Comparison of ENCODE assay signal across 12 mouse cellular contexts in genomic region chr17:87387068-87387467, GRCm38 (mm10). TPM values are rescaled to one million over a fixed set of nuclear protein-coding genes. Genes with fewer than 3 reads are reported as not detected.
DNase-seq lines count a peak whose midpoint lies in the region; ATAC-seq and TF ChIP-seq lines count a peak whose summit lies in the region.
"Had no signal": no experiment of that assay in that cellular context is flagged by ENCODE, and none has a peak within 500 bp of the region (broad histone marks: within the 10 kb centered on the region; RNA-seq: fewer than 3 reads in every experiment).

No protein-coding gene starts in this region.

- no peak for ATAC-seq in midbrain, postnatal 0 days (ENCODE audit: low FRiP score)
- ATAC-seq in midbrain, embryonic 11.5 days (ENCODE audit: low FRiP score): no peak
- ATAC-seq in neutrophil, adult 5-6 weeks (ENCODE audit: extremely low read depth, insufficient number of reproducible peaks, low FRiP score, poor library complexity, severe bottlenecking): peak; percentile 33; the same call in 1 of the 2 replicates
- ATAC-seq in cerebellum, adult (ENCODE audit: insufficient number of reproducible peaks, low FRiP score, low TSS enrichment): no peak

- WGBS in midbrain, postnatal 0 days: 21% methylated on average over 4 of the region's 5 CpGs
- 55% methylated on average over 4 of the region's 5 CpGs for WGBS in midbrain, embryonic 11.5 days

- no peaks in the 10 kb centered on the region for H3K27me3 ChIP-seq in midbrain, postnatal 0 days (ENCODE audit: insufficient read depth, low read length)
- no peaks in the 10 kb centered on the region for H3K27me3 ChIP-seq in midbrain, embryonic 11.5 days (ENCODE audit: control insufficient read depth, insufficient read depth, low read length)
- H3K27me3 ChIP-seq: liver, embryonic 15.5 days had no signal

- DNase-seq in cerebellum, postnatal 10 days: peak; percentile 55 to 73
- DNase-seq in cerebellum, adult 11 months: no peak
- DNase-seq in midbrain, postnatal 0 days (ENCODE audit: low spot score): peak; percentile 63
- no peak for DNase-seq in midbrain, embryonic 11.5 days (ENCODE audit: low spot score, missing footprints)
- DNase-seq in heart, postnatal 4 days: peak; percentile 73
- no peak for DNase-seq in thymus, postnatal 0 days (ENCODE audit: low spot score)

- H3K36me3 ChIP-seq in midbrain, postnatal 0 days (ENCODE audit: insufficient read depth, low read length): no peaks in the 10 kb centered on the region
- no peaks in the 10 kb centered on the region for H3K36me3 ChIP-seq in midbrain, embryonic 11.5 days (ENCODE audit: control insufficient read depth, insufficient read depth, low read length)
- H3K36me3 ChIP-seq: liver, embryonic 15.5 days had no signal

- H3K27ac ChIP-seq in midbrain, postnatal 0 days (ENCODE audit: low read depth, low read length): no peak overlapping the region
- no peak overlapping the region for H3K27ac ChIP-seq in midbrain, embryonic 11.5 days (ENCODE audit: low read depth, low read length)
- H3K27ac ChIP-seq: liver, embryonic 15.5 days had no signal

- H3K4me2 ChIP-seq in midbrain, postnatal 0 days (ENCODE audit: low read depth, low read length, poor library complexity, severe bottlenecking): no peak overlapping the region
- H3K4me2 ChIP-seq in midbrain, embryonic 11.5 days: no peak overlapping the region
- H3K4me2 ChIP-seq: liver, embryonic 15.5 days had no signal

- no peaks in the 10 kb centered on the region for H3K9me3 ChIP-seq in midbrain, postnatal 0 days (ENCODE audit: low read length)
- no peaks in the 10 kb centered on the region for H3K9me3 ChIP-seq in midbrain, embryonic 11.5 days (ENCODE audit: control insufficient read depth, low read length)
- H3K9me3 ChIP-seq: liver, embryonic 15.5 days had no signal

- TF ChIP-seq CTCF in midbrain, postnatal 0 days (IDR thresholded peaks at IDR 0.05): no peak

- H3K4me1 ChIP-seq in midbrain, postnatal 0 days (ENCODE audit: insufficient read depth, low read length): no peaks in the 10 kb centered on the region
- no peaks in the 10 kb centered on the region for H3K4me1 ChIP-seq in midbrain, embryonic 11.5 days (ENCODE audit: control insufficient read depth, insufficient read depth, low read length)
- H3K4me1 ChIP-seq: liver, embryonic 15.5 days had no signal

- H3K9ac ChIP-seq in midbrain, postnatal 0 days (replicated peaks; ENCODE audit: low read length, poor library complexity, severe bottlenecking): no peak overlapping the region
- no peak overlapping the region for H3K9ac ChIP-seq in midbrain, embryonic 11.5 days (ENCODE audit: low read length)
- H3K9ac ChIP-seq: liver, embryonic 15.5 days had no signal

- H3K4me3 ChIP-seq in midbrain, postnatal 0 days (ENCODE audit: low read depth, low read length): no peak overlapping the region
- no peak overlapping the region for H3K4me3 ChIP-seq in midbrain, embryonic 11.5 days (ENCODE audit: low read depth, low read length)
- H3K4me3 ChIP-seq: liver, embryonic 15.5 days had no signal

RNA-seq across cellular contexts. Expression of gene Stpg4, which starts 40.5 kb away (rescaled TPM):
- total RNA-seq in midbrain, postnatal 0 days (2014; rRNA removed): not detected in 2 replicates
- 0.27 and 0.28 TPM in 2 replicates for polyA plus RNA-seq in midbrain, postnatal 0 days (2015; fragmentation: Nextera tagmentation; extraction: Ambion mirVana)
- polyA plus RNA-seq in midbrain, embryonic 11.5 days (2014; fragmentation: Nextera tagmentation; extraction: Ambion mirVana): not detected in 2 replicates
- not detected for total RNA-seq in heart, postnatal 4 days (2021)
- total RNA-seq in neutrophil, adult 5-6 weeks (2017): not detected in 2 replicates
- 0.23 TPM in 2 replicates for polyA plus RNA-seq in thymus, postnatal 0 days (2015; fragmentation: Nextera tagmentation; extraction: Ambion mirVana)
- total RNA-seq: adrenal gland, adult 18-20 months had no signal
- polyA plus RNA-seq: C2C12; liver, embryonic 15.5 days; small intestine, adult 2 months had no signal

RNA-seq across cellular contexts. Expression of gene Calm2, which starts 59.7 kb away (rescaled TPM):
- 1,303 and 1,380 TPM in 2 replicates for total RNA-seq in midbrain, postnatal 0 days (2014; rRNA removed)
- polyA plus RNA-seq in midbrain, postnatal 0 days (2015; fragmentation: Nextera tagmentation; extraction: Ambion mirVana): 3,238 and 3,263 TPM in 2 replicates
- polyA plus RNA-seq in midbrain, embryonic 11.5 days (2014; fragmentation: Nextera tagmentation; extraction: Ambion mirVana): 1,326 and 1,445 TPM in 2 replicates
- total RNA-seq in heart, postnatal 4 days (2021): 100 to 1,000 TPM; 289 to 299 TPM
- 741 and 816 TPM in 2 replicates for total RNA-seq in neutrophil, adult 5-6 weeks (2017)
- polyA plus RNA-seq in thymus, postnatal 0 days (2015; fragmentation: Nextera tagmentation; extraction: Ambion mirVana): 943 and 956 TPM in 2 replicates

Comparison
In these comparisons a context has a peak if more than half of its experiments do, and no peak if none do; other contexts are left out.
1. DNase-seq: peak in cerebellum, postnatal 10 days (2 of 2), midbrain, postnatal 0 days (single experiment) and heart, postnatal 4 days (single experiment); none in cerebellum, adult 11 months (single experiment), midbrain, embryonic 11.5 days (single experiment) and thymus, postnatal 0 days (single experiment).